Mouse (Mus musculus) left cerebral cortex, postnatal 25 days (tissue): ENCODE measurements around the gene Tmem56. TPM values are rescaled to one million over a fixed set of nuclear protein-coding genes. Genes with fewer than 3 reads are reported as not detected.
A peak's percentile ranks its signal among the peaks of the same experiment; 100 is the strongest.

Experiments
- DNase-seq, 2 experiments: peaks; one replicate each; pipeline ENCODE4 v3.0.0; 2022; ENCODE audit warnings: low spot score in 2 of 2, mixed read lengths in 1 of 2
- intact Hi-C: fragments of 180-260 bp; cut with DNase I; formaldehyde crosslinking; loops from one replicate; pipeline ENCODE4 v1.15.1; 2025
- total RNA-seq, 2 experiments: library from RNA; stranded (reverse); gene quantifications; 2 replicates each; pipeline ENCODE4 v1.2.3; 2021

Tmem56 gene
- total RNA-seq, 2 experiments from 2014 or later = 47.1 to 47.3 TPM

GRCm38 (mm10) chr3:121185197-121185596 is 97.7 kb downstream of the Tmem56 start:
- DNase-seq = no peak
- intact Hi-C loops = no loop called here

DNA sequence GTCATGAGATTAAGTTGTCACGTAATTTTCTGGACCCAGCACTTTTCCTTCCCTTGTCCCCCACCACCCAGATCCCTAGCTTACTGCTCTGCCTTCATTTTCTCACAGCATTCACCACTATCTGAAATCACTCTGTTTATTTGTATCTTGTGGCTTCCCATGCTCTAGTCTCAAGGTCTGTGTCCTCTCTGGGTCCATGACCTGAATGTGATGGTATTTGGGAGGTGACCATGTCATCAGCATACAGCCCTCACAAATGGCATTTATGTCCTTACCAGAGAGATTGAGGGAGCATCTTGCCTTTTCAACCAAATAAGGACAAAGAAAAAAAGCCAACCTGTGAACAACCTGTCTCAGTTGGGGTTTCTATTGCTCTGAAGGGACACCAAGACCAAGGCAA is 106.9 kb downstream of the Tmem56 start:
- no peak for DNase-seq

DNA sequence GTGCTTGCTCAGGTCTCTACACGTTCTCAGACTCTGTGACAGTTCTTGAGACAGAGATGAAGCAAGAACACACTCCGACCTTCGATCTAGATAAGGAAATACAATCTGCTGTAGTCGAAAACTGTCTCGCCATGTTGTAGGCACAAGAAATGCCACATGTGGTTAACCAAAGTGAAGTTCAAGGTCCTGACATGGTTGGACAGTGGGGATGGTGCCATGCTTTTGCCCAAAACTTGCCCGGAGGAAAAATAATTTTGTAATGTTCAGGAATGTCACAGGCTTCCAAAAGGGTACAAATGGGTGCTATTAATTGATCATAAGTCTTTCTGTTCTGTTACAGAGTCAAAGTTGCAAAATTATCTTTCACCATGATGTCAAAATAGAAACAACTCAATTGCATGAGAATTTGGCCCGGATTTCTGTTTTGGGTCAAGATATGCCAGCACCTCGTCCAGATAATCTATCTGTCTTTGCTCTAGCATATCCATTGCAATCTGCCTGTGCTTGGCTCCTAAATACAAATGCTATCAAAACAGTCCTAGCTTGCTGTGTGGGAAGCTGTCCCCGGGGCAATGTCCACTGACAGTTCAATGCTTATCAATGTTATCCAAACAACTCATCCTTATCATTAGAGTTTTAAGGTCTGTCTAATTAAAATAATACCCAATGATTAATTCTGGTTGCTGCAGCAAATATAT is 108.5 kb downstream of the Tmem56 start:
- no peak for DNase-seq
- intact Hi-C loops = loop anchor here (5.0 to 10.0 kb wide), 2 partner anchors 90 to 328 kb away; no protein-coding TSS in a partner anchor

More for the DNA sequence above, 106.9 kb downstream of the Tmem56 start:
- intact Hi-C loops = loop anchor here (10.0 kb wide), 1 partner anchor 89 kb away; no protein-coding TSS in a partner anchor

GRCm38 (mm10) chr3:121172718-121173117 is 110.2 kb downstream of the Tmem56 start:
- no peak for DNase-seq

DNA sequence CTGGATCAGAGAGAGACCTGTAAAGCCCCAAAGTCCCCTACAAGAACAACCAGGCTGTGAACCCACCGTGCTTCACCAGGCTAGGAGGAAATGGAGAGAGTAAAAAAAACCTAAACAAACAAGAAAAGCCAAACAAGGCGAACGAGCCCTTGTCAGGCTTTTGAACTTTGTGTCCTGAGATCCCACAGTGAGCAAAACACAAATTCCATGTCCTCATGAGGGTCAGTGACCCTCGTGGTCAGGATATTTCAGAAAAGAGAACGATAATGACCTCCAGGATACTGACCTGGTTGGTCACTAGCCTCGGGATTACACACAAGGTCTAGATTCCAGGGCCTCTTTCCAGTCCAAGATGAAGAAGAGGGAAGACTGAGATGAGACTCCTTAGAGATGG is 111.0 kb downstream of the Tmem56 start:
- no peak for DNase-seq
- intact Hi-C loops = loop anchor here (2.0 to 10.0 kb wide), 3 partner anchors 93 to 330 kb away; partner anchors contain the start of gene Alg14

More at GRCm38 (mm10) chr3:121172718-121173117, 110.2 kb downstream of the Tmem56 start:
- intact Hi-C loops = loop anchor here (5.0 to 10.0 kb wide), 2 partner anchors 92 to 330 kb away; no protein-coding TSS in a partner anchor

DNA sequence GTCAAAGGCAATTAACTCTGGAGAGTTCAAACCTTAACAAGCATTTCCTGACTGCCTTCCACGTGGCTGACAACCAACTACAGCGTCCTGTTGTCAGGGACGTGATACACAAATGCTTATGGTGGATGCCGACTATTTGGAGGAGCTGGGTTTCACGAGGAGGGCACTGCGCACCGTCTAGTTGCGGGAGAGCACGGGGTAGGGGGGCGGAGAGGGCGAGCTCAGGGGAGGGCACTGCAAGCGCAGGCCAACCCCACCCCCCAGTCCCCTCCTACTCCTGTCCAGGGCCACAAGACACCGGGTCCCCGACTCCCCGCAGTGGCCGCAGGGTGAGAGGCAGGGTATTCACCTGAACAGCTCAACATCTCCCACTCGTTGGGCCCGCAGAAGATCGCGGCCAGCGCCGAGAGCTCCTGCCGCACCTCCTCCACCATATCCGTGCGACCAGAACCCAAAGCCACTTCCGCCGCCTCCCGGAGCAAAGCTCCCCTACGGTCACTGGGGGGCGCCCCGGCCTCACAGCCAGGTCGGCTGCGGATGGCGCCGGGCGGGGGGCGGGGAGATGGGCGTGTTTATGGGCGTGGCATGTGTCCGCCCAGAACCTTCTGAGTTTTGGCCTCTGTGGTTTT is 111.5 kb downstream of the Tmem56 start, which contains the start of gene Rwdd3:
Rwdd3 (minus strand) TSS at position 453 of the 629 bp plus-strand sequence.
- intact Hi-C loops = loop anchor here (2.0 to 10.0 kb wide), 3 partner anchors 93 to 331 kb away; partner anchors contain the start of gene Alg14
- DNase-seq = peak; percentile 92 to 93

DNA sequence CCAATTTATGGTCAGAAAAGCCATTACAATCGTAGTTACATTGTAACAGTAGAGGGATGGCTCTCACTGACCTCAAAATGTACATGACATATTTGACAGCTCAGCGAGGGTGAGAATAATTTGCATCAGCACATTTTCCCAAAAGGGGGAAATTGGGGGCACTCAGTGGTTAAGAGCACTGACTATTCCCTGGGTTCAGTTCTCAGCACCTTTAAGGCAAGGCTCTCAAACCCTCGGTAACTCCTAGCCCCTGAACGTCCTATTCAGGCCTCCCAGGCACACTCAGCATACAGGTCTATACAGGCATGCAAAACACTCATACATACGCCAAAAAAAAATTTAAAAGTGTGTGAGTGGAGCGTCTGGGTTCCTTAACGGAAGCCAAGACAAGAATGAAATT is 112.3 kb downstream of the Tmem56 start:
- no peak for DNase-seq
- intact Hi-C loops = loop anchor here (2.0 to 10.0 kb wide), 3 partner anchors 94 to 332 kb away; partner anchors contain the start of gene Alg14

GRCm38 (mm10) chr3:121169092-121169942 is 113.6 kb downstream of the Tmem56 start:
- intact Hi-C loops = no loop called here
- no peak for DNase-seq

GRCm38 (mm10) chr3:121168581-121168980 is 114.3 kb downstream of the Tmem56 start:
- intact Hi-C loops = no loop called here

GRCm38 (mm10) chr3:121163271-121163819 is 119.6 kb downstream of the Tmem56 start:
- peak; percentile 42 to 44 for DNase-seq
- intact Hi-C loops = no loop called here

More at GRCm38 (mm10) chr3:121168581-121168980, 114.3 kb downstream of the Tmem56 start:
- no peak for DNase-seq

- no peak for DNase-seq
- intact Hi-C loops = no loop called here
These were observed 121.2 kb downstream of the Tmem56 start for GRCm38 (mm10) chr3:121161661-121162060.

- intact Hi-C loops = no loop called here
- DNase-seq = no peak
These were observed 122.5 kb downstream of the Tmem56 start for GRCm38 (mm10) chr3:121160424-121160823.

DNA sequence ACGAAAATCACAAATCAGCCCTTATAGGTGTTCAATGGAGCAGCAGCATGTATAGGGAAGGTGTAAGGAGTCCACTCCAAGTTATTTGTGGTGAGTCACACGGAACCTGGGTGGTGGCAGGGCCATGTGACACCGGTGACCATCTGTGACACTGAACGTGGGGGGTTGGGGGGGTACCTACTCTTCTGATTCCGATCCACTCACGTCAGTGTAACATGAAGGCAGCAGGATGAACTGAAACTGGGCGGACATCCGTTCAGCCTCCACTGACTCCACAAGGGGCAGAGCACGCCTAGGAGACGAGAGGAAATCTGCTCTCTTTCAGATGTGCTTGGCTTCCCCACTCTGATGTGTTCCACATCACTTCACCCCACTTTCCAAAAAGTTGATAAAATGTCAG is 123.3 kb downstream of the Tmem56 start:
- intact Hi-C loops = no loop called here
- no peak for DNase-seq

GRCm38 (mm10) chr3:121158901-121159351 is 124.0 kb downstream of the Tmem56 start:
- intact Hi-C loops = no loop called here
- DNase-seq = peak in 1 of 2 experiments; percentile 29

GRCm38 (mm10) chr3:121157546-121158330 is 125.2 kb downstream of the Tmem56 start:
- no peak for DNase-seq
- intact Hi-C loops = no loop called here

- no peak for DNase-seq
- intact Hi-C loops = no loop called here
These were observed 126.3 kb downstream of the Tmem56 start for GRCm38 (mm10) chr3:121156451-121157186.

DNA sequence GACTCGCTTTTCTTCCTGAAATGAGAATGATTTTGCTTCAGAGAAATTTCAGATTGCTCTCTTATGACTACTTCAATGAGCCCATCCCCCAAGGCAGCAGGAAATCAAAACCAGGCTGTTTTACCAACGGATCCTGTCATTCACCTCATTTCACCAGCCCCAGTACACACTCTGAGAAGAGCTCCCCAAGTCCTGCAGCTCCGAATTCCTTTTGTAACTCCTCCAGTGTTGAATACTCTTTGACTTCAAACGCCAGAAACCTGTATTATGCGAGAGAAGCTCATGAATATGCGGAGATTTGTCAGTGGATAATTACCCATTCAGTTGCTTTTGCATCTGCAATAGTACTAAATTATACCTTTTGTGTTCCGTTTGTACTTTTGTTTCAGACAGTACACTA is 126.9 kb downstream of the Tmem56 start:
- DNase-seq = no peak
- intact Hi-C loops = no loop called here
